Mouse (Mus musculus): ENCODE results near the gene Kansl1.

- TF ChIP-seq CTCF (IDR thresholded peaks at IDR 0.05; ENCODE audit: low read depth, low read length) (no peak), POLR2A (IDR thresholded peaks at IDR 0.05; ENCODE audit: borderline replicate concordance, low read depth, low read length) (no peak)
Observed at GRCm38 (mm10) chr11:104334946-104335345, 133.7 kb downstream of the Kansl1 start.

All from bone marrow macrophage, adult 2 months (primary cell).